Mouse (Mus musculus) brain, embryonic 14.5 days (tissue): ENCODE measurements at regions not wholly inside any gene's neighbourhood (a gene's known extent, or its start where the extent isn't known, plus 50 kb on each side); places are given as distances from the start of the nearest gene placed in this dataset.

Experiments
- CTCF ChIP-seq: fragments of 200-500 bp; IDR thresholded peaks from 2 replicates; pipeline ENCODE4 v1.5.1; 2012; ENCODE audit warnings: inconsistent platforms, mild to moderate bottlenecking, moderate library complexity, borderline replicate concordance; ENCODE audit not compliant: insufficient read depth, insufficient read length; ENCODE audit errors: extremely low read depth
- POLR2A ChIP-seq: fragments of 200-500 bp; IDR thresholded peaks from 2 replicates; pipeline ENCODE4 v1.6.1; 2012; ENCODE audit warnings: mild to moderate bottlenecking, inconsistent platforms, borderline replicate concordance; ENCODE audit not compliant: poor library complexity, insufficient read depth, insufficient read length, severe bottlenecking; ENCODE audit errors: extremely low read depth

DNA sequence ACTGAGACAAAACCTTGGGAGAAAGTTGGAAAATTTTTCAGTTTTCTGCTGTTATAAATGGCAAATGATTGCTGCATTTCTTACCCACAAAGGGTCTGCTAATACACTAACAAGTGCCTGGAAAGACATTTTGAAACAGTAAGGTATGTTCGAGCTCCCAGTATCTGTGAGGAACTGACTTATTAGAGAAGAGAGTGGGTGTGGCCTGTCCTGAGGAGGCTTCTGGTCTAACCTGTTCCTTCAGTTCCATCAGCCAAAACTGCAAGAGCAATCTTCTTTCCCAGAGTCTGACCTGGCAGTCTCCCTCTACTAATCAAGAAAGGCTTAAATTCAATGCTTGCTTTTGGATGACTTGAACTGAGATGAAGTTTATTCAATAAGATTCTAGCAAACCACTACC, 183.6 kb downstream of the Ptprc start:
- no peak for TF ChIP-seq CTCF
- TF ChIP-seq POLR2A = no peak
